Mouse (Mus musculus) limb, embryonic 12.5 days (tissue): ENCODE measurements around the gene Ttc30b. TPM values are rescaled to one million over a fixed set of nuclear protein-coding genes. Genes with fewer than 3 reads are reported as not detected.
"Not testable (repeated sequence)": the region's sequence is repeated elsewhere in the genome, so short reads cannot be mapped to it uniquely, and the experiment has no call there.

Experiments used
- ATAC-seq: fragments of 200-750 bp; cut with Nextera tagmentation; 2 replicates; pipeline ENCODE4 v1.8.0; 2017; ENCODE audit warnings: low read depth, moderate TSS enrichment; ENCODE audit not compliant: insufficient number of reproducible peaks, insufficient read depth, low FRiP score, low TSS enrichment
- H3K27ac ChIP-seq: fragments of 300-500 bp; sonication (generic); 2 replicates; pipeline ENCODE4 v1.5.1; 2016; ENCODE audit warnings: mild to moderate bottlenecking, moderate library complexity
- H3K27me3 ChIP-seq: fragments of 300-500 bp; sonication (generic); 2 replicates; pipeline ENCODE4 v1.6.1; 2016; ENCODE audit warnings: mild to moderate bottlenecking, moderate library complexity
- H3K36me3 ChIP-seq: fragments of 300-500 bp; sonication (generic); 2 replicates; pipeline ENCODE4 v1.6.1; 2016; ENCODE audit warnings: mild to moderate bottlenecking, moderate library complexity
- H3K4me1 ChIP-seq: fragments of 300-500 bp; sonication (generic); replicated peaks from 2 replicates; pipeline ENCODE4 v1.6.1; 2016
- H3K4me2 ChIP-seq: fragments of 300-500 bp; sonication (generic); 2 replicates; pipeline ENCODE4 v1.6.1; 2016; ENCODE audit warnings: mild to moderate bottlenecking, moderate library complexity
- H3K4me3 ChIP-seq: fragments of 300-500 bp; sonication (generic); replicated peaks from 2 replicates; pipeline ENCODE4 v1.5.1; 2016; ENCODE audit warnings: mild to moderate bottlenecking
- H3K9ac ChIP-seq: fragments of 300-500 bp; sonication (generic); replicated peaks from 2 replicates; pipeline ENCODE4 v1.6.1; 2016; ENCODE audit warnings: mild to moderate bottlenecking, moderate library complexity
- H3K9me3 ChIP-seq: fragments of 300-500 bp; sonication (generic); 2 replicates; pipeline ENCODE4 v1.6.1; 2016; ENCODE audit warnings: mild to moderate bottlenecking, moderate library complexity
- WGBS: fragments of 180-500 bp; shearing (Covaris S2); methylation state at CpG from one replicate; pipeline ENCODE4 v1.1.7; 2016; 5-methylcytosine and 5-hydroxymethylcytosine counted together
- polyA plus RNA-seq: library from polyadenylated mRNA; unstranded; fragments of >200 nt; fragmentation: Nextera tagmentation; extraction: Ambion mirVana; gene quantifications from 2 replicates; pipeline ENCODE4 v1.2.1, GENCODE M21; 2016

Gene Ttc30b
- polyA plus RNA-seq, 1 experiment from 2014 or later = 9.9 TPM

GRCm38 (mm10) chr2:75937520-75938116 lies 767 bp downstream of the Ttc30b start:
- peak overlapping the region; percentile 49 for H3K4me3 ChIP-seq
- not testable (repeated sequence) for H3K36me3 ChIP-seq, H3K27me3 ChIP-seq, H3K9me3 ChIP-seq
- H3K4me1 ChIP-seq = peaks cover 24% of the 10 kb centered on the region
- WGBS = 70% methylated on average over 16 of the region's 17 CpGs
- ATAC-seq = peak; percentile 29
- peak overlapping the region; percentile 52 for H3K4me2 ChIP-seq
- peak overlapping the region; percentile 85; the same call in 1 of the 2 replicates for H3K27ac ChIP-seq
- H3K9ac ChIP-seq = peak overlapping the region; percentile 58; the same call in 1 of the 2 replicates

- H3K4me3 ChIP-seq, ATAC-seq, H3K9ac ChIP-seq, H3K36me3 ChIP-seq, H3K9me3 ChIP-seq, H3K27me3 ChIP-seq, H3K27ac ChIP-seq, H3K4me2 ChIP-seq: not testable (repeated sequence)
- peaks cover 25% of the 10 kb centered on the region for H3K4me1 ChIP-seq
- 87% methylated on average over 2 of the region's 2 CpGs for WGBS
These were observed 1.7 kb downstream of the Ttc30b start for GRCm38 (mm10) chr2:75936685-75937084.

- 30% methylated on average over 7 of the region's 7 CpGs for WGBS
- H3K4me2 ChIP-seq = no peak overlapping the region
These were observed 4.8 kb downstream of the Ttc30b start for GRCm38 (mm10) chr2:75933541-75933940.

GRCm38 (mm10) chr2:75930941-75931340 lies 7.4 kb downstream of the Ttc30b start:
- peaks cover 25% of the 10 kb centered on the region for H3K4me1 ChIP-seq
- WGBS = 86% methylated on average over 2 of the region's 2 CpGs

More at GRCm38 (mm10) chr2:75933541-75933940, 4.8 kb downstream of the Ttc30b start:
- Histone ChIP-seq H3K27me3 (no peaks in the 10 kb centered on the region), H3K4me3 (no peak overlapping the region), H3K4me1 (peaks cover 25% of the 10 kb centered on the region), H3K36me3 (peaks cover 11% of the 10 kb centered on the region; the same call in 1 of the 2 replicates), H3K9me3 (no peaks in the 10 kb centered on the region), H3K9ac (no peak overlapping the region), H3K27ac (peak overlapping the region; percentile 82)
- ATAC-seq = no peak

GRCm38 (mm10) chr2:75929786-75930444 lies 8.5 kb downstream of the Ttc30b start:
- Histone ChIP-seq H3K27ac (peak overlapping the region; percentile 54), H3K4me2 (no peak overlapping the region), H3K9me3 (no peaks in the 10 kb centered on the region), H3K4me1 (peaks cover 22% of the 10 kb centered on the region), H3K36me3 (peaks cover 22% of the 10 kb centered on the region; the same call in 1 of the 2 replicates), H3K4me3 (no peak overlapping the region), H3K9ac (no peak overlapping the region), H3K27me3 (no peaks in the 10 kb centered on the region)
- 87% methylated on average over 6 of the region's 6 CpGs for WGBS
- ATAC-seq = no peak

More at GRCm38 (mm10) chr2:75930941-75931340, 7.4 kb downstream of the Ttc30b start:
- Histone ChIP-seq H3K27me3 (no peaks in the 10 kb centered on the region), H3K9me3 (no peaks in the 10 kb centered on the region), H3K4me2 (no peak overlapping the region), H3K27ac (no peak overlapping the region), H3K4me3 (no peak overlapping the region), H3K36me3 (peaks cover 22% of the 10 kb centered on the region; the same call in 1 of the 2 replicates), H3K9ac (no peak overlapping the region)
- no peak for ATAC-seq

- H3K9me3 ChIP-seq = no peaks in the 10 kb centered on the region
- no peak for ATAC-seq
- 95% methylated on average over 2 of the region's 2 CpGs for WGBS
- H3K4me2 ChIP-seq = no peak overlapping the region
- peaks cover 22% of the 10 kb centered on the region; the same call in 1 of the 2 replicates for H3K36me3 ChIP-seq
- H3K9ac ChIP-seq = no peak overlapping the region
- H3K27ac ChIP-seq = no peak overlapping the region
- no peak overlapping the region for H3K4me3 ChIP-seq
- no peaks in the 10 kb centered on the region for H3K27me3 ChIP-seq
- peaks cover 19% of the 10 kb centered on the region for H3K4me1 ChIP-seq
These were observed 9.2 kb downstream of the Ttc30b start for GRCm38 (mm10) chr2:75929141-75929540.

GRCm38 (mm10) chr2:75928011-75928410 lies 10.4 kb downstream of the Ttc30b start:
- peaks cover 22% of the 10 kb centered on the region; the same call in 1 of the 2 replicates for H3K36me3 ChIP-seq
- no peak overlapping the region for H3K4me2 ChIP-seq
- H3K9ac ChIP-seq = no peak overlapping the region
- peaks cover 16% of the 10 kb centered on the region for H3K4me1 ChIP-seq
- no peak for ATAC-seq
- H3K9me3 ChIP-seq = no peaks in the 10 kb centered on the region
- WGBS = 89% methylated on average over 3 of the region's 3 CpGs
- H3K4me3 ChIP-seq = no peak overlapping the region
- no peak overlapping the region for H3K27ac ChIP-seq
- no peaks in the 10 kb centered on the region for H3K27me3 ChIP-seq

- Histone ChIP-seq H3K9ac (no peak overlapping the region), H3K27ac (no peak overlapping the region), H3K36me3 (peaks cover 19% of the 10 kb centered on the region; the same call in 1 of the 2 replicates), H3K9me3 (no peaks in the 10 kb centered on the region), H3K27me3 (no peaks in the 10 kb centered on the region), H3K4me3 (no peak overlapping the region), H3K4me1 (peaks cover 7% of the 10 kb centered on the region; the same call in 1 of the 2 replicates), H3K4me2 (no peak overlapping the region)
- ATAC-seq = no peak
- WGBS = 80% methylated on average over 5 of the region's 5 CpGs
These were observed 12.3 kb downstream of the Ttc30b start for GRCm38 (mm10) chr2:75926061-75926460.

GRCm38 (mm10) chr2:75923807-75924340 lies 14.5 kb downstream of the Ttc30b start:
- 59% methylated on average over 4 of the region's 4 CpGs for WGBS
- Histone ChIP-seq H3K9ac (no peak overlapping the region), H3K36me3 (peaks cover 12% of the 10 kb centered on the region; the same call in 1 of the 2 replicates), H3K27ac (no peak overlapping the region), H3K4me1 (peaks cover 7% of the 10 kb centered on the region; the same call in 1 of the 2 replicates), H3K27me3 (no peaks in the 10 kb centered on the region), H3K4me3 (no peak overlapping the region), H3K9me3 (no peaks in the 10 kb centered on the region), H3K4me2 (no peak overlapping the region)
- no peak for ATAC-seq

GRCm38 (mm10) chr2:75915040-75915439 lies 23.3 kb downstream of the Ttc30b start:
- peaks cover 20% of the 10 kb centered on the region for H3K36me3 ChIP-seq
- H3K4me1 ChIP-seq = no peaks in the 10 kb centered on the region
- H3K9ac ChIP-seq = no peak overlapping the region
- no peak for ATAC-seq
- H3K4me3 ChIP-seq = no peak overlapping the region
- WGBS = 91% methylated on average over 3 of the region's 3 CpGs
- H3K27ac ChIP-seq = no peak overlapping the region
- H3K4me2 ChIP-seq = no peak overlapping the region
- no peaks in the 10 kb centered on the region for H3K27me3 ChIP-seq
- H3K9me3 ChIP-seq = no peaks in the 10 kb centered on the region

GRCm38 (mm10) chr2:75907142-75907541 lies 31.2 kb downstream of the Ttc30b start:
- H3K9me3 ChIP-seq = no peaks in the 10 kb centered on the region
- 72% methylated on average over 1 of the region's 1 CpGs for WGBS
- no peak overlapping the region for H3K27ac ChIP-seq
- no peak overlapping the region for H3K4me2 ChIP-seq
- ATAC-seq = no peak
- no peaks in the 10 kb centered on the region for H3K4me1 ChIP-seq
- no peaks in the 10 kb centered on the region for H3K27me3 ChIP-seq
- no peak overlapping the region for H3K4me3 ChIP-seq
- H3K9ac ChIP-seq = no peak overlapping the region
- H3K36me3 ChIP-seq = peaks cover 29% of the 10 kb centered on the region
